Mouse (Mus musculus) brain, embryonic 14.5 days (tissue): ENCODE results near the gene Hpf1. TPM values are rescaled to one million over a fixed set of nuclear protein-coding genes. Genes with fewer than 3 reads are reported as not detected.

Source experiments
- DNase-seq: peaks from one replicate; pipeline ENCODE4 v3.0.0-alpha.2; 2011; ENCODE audit warnings: low read depth
- CTCF ChIP-seq: fragments of 200-500 bp; IDR thresholded peaks from 2 replicates; pipeline ENCODE4 v1.5.1; 2012; ENCODE audit warnings: inconsistent platforms, mild to moderate bottlenecking, moderate library complexity, borderline replicate concordance; ENCODE audit not compliant: insufficient read depth, insufficient read length; ENCODE audit errors: extremely low read depth
- POLR2A ChIP-seq: fragments of 200-500 bp; IDR thresholded peaks from 2 replicates; pipeline ENCODE4 v1.6.1; 2012; ENCODE audit warnings: mild to moderate bottlenecking, inconsistent platforms, borderline replicate concordance; ENCODE audit not compliant: poor library complexity, insufficient read depth, insufficient read length, severe bottlenecking; ENCODE audit errors: extremely low read depth
- polyA plus RNA-seq: library from polyadenylated mRNA; depleted of rRNA; stranded (reverse); fragments of >200 nt; gene quantifications from 2 replicates; pipeline ENCODE4 v1.2.3, GENCODE M21; 2012; rRNA removed

Hpf1 gene
- polyA plus RNA-seq, 1 experiment, result 54.7 TPM

DNA sequence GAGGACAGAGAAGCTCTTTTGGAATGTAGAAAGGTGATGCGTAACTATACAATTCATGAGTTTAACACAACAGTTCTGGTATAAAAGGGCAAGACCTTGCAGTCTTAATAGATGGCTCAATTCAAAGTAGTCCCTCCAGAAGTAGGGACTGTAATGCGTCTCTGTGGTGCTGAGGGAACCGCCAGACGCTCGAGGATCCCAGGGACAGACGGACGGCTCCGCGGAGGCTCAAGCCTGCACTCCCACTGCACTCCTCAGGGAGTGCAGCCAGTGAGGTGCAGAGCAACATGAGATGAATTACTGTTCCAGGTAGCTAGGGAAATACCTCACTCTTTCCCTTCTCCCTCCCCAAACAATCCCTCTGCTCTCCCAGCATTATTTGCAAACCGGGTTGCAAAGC, 22.3 kb downstream of the Hpf1 start:
- DNase-seq, result no peak
- TF ChIP-seq POLR2A, result no peak
- no peak for TF ChIP-seq CTCF

- no peak for DNase-seq
- TF ChIP-seq POLR2A (no peak), CTCF (no peak)
These were observed 28.9 kb downstream of the Hpf1 start for GRCm38 (mm10) chr8:60919069-60919468.

GRCm38 (mm10) chr8:60920176-60920575, 30.0 kb downstream of the Hpf1 start:
- no peak for DNase-seq
- TF ChIP-seq POLR2A (no peak), CTCF (no peak)

- DNase-seq, result no peak
- no peak for TF ChIP-seq POLR2A
- no peak for TF ChIP-seq CTCF
These were observed 43.4 kb downstream of the Hpf1 start for GRCm38 (mm10) chr8:60933617-60934016.

GRCm38 (mm10) chr8:60938717-60939424, 48.7 kb downstream of the Hpf1 start:
- TF ChIP-seq POLR2A (no peak), CTCF (no peak)
- DNase-seq, result no peak

GRCm38 (mm10) chr8:60942867-60943266, 52.6 kb downstream of the Hpf1 start:
- no peak for TF ChIP-seq CTCF
- no peak for TF ChIP-seq POLR2A
- no peak for DNase-seq

- TF ChIP-seq POLR2A (no peak), CTCF (no peak)
- no peak for DNase-seq
These were observed 57.3 kb downstream of the Hpf1 start for GRCm38 (mm10) chr8:60947503-60947902.

GRCm38 (mm10) chr8:60949859-60950258, 59.6 kb downstream of the Hpf1 start:
- no peak for TF ChIP-seq POLR2A
- TF ChIP-seq CTCF, result no peak
- no peak for DNase-seq

GRCm38 (mm10) chr8:60951271-60951670, 61.1 kb downstream of the Hpf1 start:
- DNase-seq, result peak; percentile 13
- TF ChIP-seq POLR2A (no peak), CTCF (no peak)

DNA sequence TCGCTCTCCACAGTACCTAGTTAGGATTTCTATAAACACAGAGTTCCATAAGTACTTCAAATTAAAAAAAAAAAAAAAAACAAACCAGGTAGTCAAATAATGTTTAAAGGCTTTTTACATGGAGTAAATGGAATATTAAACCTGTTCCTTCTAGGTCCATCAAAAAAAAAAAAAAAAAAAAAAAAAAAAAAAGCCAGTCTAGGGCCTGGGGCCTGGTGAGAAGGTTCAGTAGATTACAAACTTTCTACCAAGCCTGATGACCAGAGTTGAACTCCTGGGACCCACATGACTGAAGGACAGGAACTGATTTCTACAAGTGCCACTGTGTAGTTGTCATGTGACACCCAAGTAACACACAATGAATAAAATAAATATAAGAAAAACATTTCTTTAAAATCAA, 61.5 kb downstream of the Hpf1 start:
- TF ChIP-seq CTCF (no peak), POLR2A (no peak)
- no peak for DNase-seq

GRCm38 (mm10) chr8:60952803-60953202, 62.6 kb downstream of the Hpf1 start:
- peak; percentile 17 for DNase-seq
- TF ChIP-seq POLR2A, result no peak
- no peak for TF ChIP-seq CTCF

DNA sequence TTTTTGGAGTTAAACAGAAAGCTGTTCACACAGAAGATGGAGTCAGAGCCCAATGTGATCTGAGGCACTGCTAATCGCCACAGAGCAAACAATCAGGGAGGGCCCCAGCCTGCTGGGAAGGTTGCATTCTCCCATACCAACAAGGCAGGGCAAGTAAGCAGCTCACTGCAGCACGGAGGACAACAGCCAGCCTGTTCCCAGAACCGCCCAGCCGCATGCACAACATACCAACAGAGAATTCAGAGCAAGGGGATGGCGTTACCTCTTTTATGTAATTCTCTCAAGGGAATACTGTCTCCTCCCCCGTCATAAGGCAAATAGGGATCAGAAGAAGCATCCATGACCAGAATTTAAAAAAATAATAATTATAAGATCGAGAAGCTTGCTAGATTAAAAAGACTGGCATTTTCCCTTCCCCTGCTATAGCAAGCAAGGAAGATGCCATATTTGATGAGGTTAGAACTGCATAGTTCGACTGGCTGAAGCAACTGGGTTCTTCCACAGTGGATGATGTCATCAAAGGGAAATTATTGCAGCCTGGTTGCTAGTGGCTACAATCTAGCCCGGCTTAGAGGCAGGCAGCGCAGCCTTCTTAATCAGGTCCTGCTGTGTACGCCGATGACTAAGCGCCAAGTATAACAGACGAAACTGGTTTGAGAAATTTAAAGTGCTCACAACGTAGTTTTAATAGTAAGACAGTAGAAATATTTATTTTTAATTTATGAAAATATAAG, 64.2 kb downstream of the Hpf1 start:
- TF ChIP-seq POLR2A (peak; percentile 12; the same call in 1 of the 2 replicates), CTCF (no peak)
- DNase-seq, result peak; percentile 98

DNA sequence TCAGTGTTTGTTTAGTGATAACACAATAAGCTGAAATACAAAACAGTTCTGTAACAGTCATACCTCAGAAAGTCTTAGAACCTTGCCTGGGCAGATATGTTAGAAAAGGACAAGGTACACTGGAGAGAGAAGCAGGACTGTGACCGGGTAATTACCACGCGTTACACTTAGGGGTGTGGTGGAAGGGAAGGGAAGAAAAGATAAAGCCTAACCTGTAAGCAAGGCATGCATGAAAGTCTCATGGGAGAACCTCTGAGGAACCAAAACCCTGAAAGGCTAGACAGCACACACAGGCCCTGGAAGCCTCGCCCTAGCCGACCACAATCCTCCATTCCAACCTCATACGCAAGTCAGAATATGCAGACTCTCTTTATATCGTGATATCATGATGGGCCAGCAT, 66.6 kb downstream of the Hpf1 start:
- TF ChIP-seq POLR2A (no peak), CTCF (no peak)
- DNase-seq, result no peak

Other genes starting within 250 kb of the Hpf1 start
- 35.8 and 47.3 TPM in 2 replicates for gene Clcn3, start 92.9 kb downstream of the Hpf1 start, polyA plus RNA-seq
- 10.9 and 14.8 TPM in 2 replicates for gene Nek1, start 102.8 kb downstream of the Hpf1 start, polyA plus RNA-seq